Mouse (Mus musculus) intestine, postnatal 0 days (tissue): ENCODE measurements at regions not wholly inside any gene's neighbourhood (a gene's known extent, or its start where the extent isn't known, plus 50 kb on each side); places are given as distances from the start of the nearest gene placed in this dataset.

Source experiments
- ATAC-seq: fragments of 200-750 bp; cut with Nextera tagmentation; 2 replicates; pipeline ENCODE4 v1.8.0; 2017; ENCODE audit warnings: mild to moderate bottlenecking, moderate TSS enrichment, moderate library complexity
- H3K27ac ChIP-seq: fragments of 300-500 bp; sonication (generic); 2 replicates; pipeline ENCODE4 v1.5.1; 2014; ENCODE audit warnings: mild to moderate bottlenecking, low read depth, low read length, moderate library complexity
- H3K27me3 ChIP-seq: fragments of 300-500 bp; sonication (generic); replicated peaks from 2 replicates; pipeline ENCODE4 v1.6.1; 2014; ENCODE audit warnings: low read length, mixed read lengths; ENCODE audit not compliant: control insufficient read depth, insufficient read depth
- H3K36me3 ChIP-seq: fragments of 300-500 bp; sonication (generic); 2 replicates; pipeline ENCODE4 v1.6.1; 2014; ENCODE audit warnings: mild to moderate bottlenecking, moderate library complexity; ENCODE audit not compliant: control insufficient read depth, insufficient read depth
- H3K4me1 ChIP-seq: fragments of 300-500 bp; sonication (generic); replicated peaks from 2 replicates; pipeline ENCODE4 v1.6.1; 2014; ENCODE audit warnings: antibody characterized with exemption, low read length, mixed read lengths; ENCODE audit not compliant: control insufficient read depth, insufficient read depth
- H3K4me2 ChIP-seq: fragments of 300-500 bp; sonication (generic); replicated peaks from 2 replicates; pipeline ENCODE4 v1.6.1; 2014; ENCODE audit warnings: low read depth, mild to moderate bottlenecking, moderate library complexity
- H3K4me3 ChIP-seq: fragments of 300-500 bp; sonication (generic); 2 replicates; pipeline ENCODE4 v1.5.1; 2014; ENCODE audit warnings: low read depth, low read length
- H3K9ac ChIP-seq: fragments of 300-500 bp; sonication (generic); 2 replicates; pipeline ENCODE4 v1.6.1; 2014; ENCODE audit warnings: mild to moderate bottlenecking, low read depth, low read length
- H3K9me3 ChIP-seq: fragments of 300-500 bp; sonication (generic); 2 replicates; pipeline ENCODE4 v1.6.1; 2016; ENCODE audit warnings: mixed run types; ENCODE audit not compliant: control insufficient read depth
- CTCF ChIP-seq: sonication (generic); IDR thresholded peaks from 2 replicates; pipeline ENCODE4 v1.5.1; 2016; ENCODE audit warnings: low read depth, mild to moderate bottlenecking, control low read depth, antibody characterized with exemption, moderate library complexity
- WGBS: fragments of 180-500 bp; shearing (Covaris S2); extraction: QIAGEN DNeasy Blood & Tissue Kit; methylation state at CpG from one replicate; pipeline ENCODE4 v1.1.7; 2014; 5-methylcytosine and 5-hydroxymethylcytosine counted together

DNA sequence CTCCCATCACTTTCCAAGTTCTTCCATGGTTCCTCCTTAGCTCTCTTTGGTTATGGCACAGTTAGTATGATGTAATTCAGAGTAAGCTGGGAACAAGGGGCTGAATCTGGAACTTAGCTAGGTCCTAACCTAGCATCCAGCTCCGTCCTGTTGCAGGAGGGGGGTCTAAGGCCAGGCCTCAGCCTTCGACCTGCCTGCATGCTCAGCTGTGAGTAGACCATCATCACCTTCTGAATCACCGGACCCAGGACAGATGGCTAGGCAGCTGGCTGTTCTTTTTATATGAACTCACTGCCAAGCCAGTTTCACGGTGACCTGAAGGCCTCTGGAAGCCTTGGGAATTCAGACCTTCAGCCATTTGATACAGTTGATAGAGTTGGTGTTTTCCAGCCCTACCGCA is 152.9 kb upstream of the Tnfaip3 start:
- WGBS, result 91% methylated on average over 5 of the region's 5 CpGs

DNA sequence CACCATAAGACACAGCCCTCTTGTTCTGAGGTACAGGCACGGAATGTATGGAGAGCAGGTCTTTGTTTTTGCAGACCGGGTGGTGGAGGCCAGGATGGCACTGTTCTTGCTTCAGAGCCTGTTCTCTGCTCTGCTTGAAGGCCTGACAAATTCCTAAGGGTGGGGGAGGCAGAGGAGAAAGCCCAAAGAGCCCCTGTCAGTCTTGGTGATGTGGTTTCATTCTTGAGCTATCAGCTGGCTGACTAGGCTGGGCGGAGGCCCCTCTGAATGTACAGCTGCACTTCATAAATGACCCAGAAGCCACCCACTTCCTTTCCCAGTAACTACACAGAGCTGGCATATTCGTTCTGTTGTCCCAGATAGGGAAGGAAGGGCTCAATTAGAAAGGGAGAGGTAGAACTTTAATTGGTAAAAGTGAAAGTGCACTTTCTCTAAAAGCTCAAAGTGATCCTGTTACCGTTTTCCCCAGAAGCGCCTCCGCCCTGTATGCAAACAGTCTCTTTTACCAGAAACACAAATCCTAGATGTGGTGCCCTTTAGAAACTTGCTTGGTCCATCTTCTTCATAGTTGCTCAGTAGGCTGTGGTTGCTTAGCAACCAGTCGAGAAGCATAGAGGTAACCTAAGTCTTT is 152.3 kb upstream of the Tnfaip3 start:
- H3K27ac ChIP-seq, result no peak overlapping the region
- H3K4me2 ChIP-seq, result no peak overlapping the region
- peak; percentile 41; the same call in 1 of the 2 replicates for ATAC-seq
- H3K36me3 ChIP-seq, result no peaks in the 10 kb centered on the region
- H3K9me3 ChIP-seq, result no peaks in the 10 kb centered on the region
- peaks cover 10% of the 10 kb centered on the region for H3K4me1 ChIP-seq
- WGBS, result 35% methylated on average over 8 of the region's 8 CpGs
- no peak overlapping the region for H3K4me3 ChIP-seq
- 0 out of 2 replicates have a peak overlapping the region, but pooled peaks have one; percentile 1 for H3K9ac ChIP-seq
- no peak for TF ChIP-seq CTCF
- no peaks in the 10 kb centered on the region for H3K27me3 ChIP-seq

More for the DNA sequence above, 152.9 kb upstream of the Tnfaip3 start:
- H3K27me3 ChIP-seq, result no peaks in the 10 kb centered on the region
- ATAC-seq, result no peak
- TF ChIP-seq CTCF, result no peak
- H3K4me3 ChIP-seq, result no peak overlapping the region
- H3K36me3 ChIP-seq, result no peaks in the 10 kb centered on the region
- H3K27ac ChIP-seq, result no peak overlapping the region
- H3K9me3 ChIP-seq, result no peaks in the 10 kb centered on the region
- H3K4me1 ChIP-seq, result peaks cover 10% of the 10 kb centered on the region
- H3K4me2 ChIP-seq, result no peak overlapping the region
- no peak overlapping the region for H3K9ac ChIP-seq

- ATAC-seq, result no peak
- Histone ChIP-seq H3K4me3 (no peak overlapping the region), H3K36me3 (no peaks in the 10 kb centered on the region), H3K27me3 (no peaks in the 10 kb centered on the region), H3K4me1 (peaks cover 10% of the 10 kb centered on the region), H3K27ac (no peak overlapping the region), H3K9me3 (no peaks in the 10 kb centered on the region), H3K4me2 (no peak overlapping the region), H3K9ac (no peak overlapping the region)
- whole genome bisulfite sequencing, result 81% methylated on average over 7 of the region's 7 CpGs
- no peak for TF ChIP-seq CTCF
Observed at GRCm38 (mm10) chr10:19167101-19167500, 151.6 kb upstream of the Tnfaip3 start.

DNA sequence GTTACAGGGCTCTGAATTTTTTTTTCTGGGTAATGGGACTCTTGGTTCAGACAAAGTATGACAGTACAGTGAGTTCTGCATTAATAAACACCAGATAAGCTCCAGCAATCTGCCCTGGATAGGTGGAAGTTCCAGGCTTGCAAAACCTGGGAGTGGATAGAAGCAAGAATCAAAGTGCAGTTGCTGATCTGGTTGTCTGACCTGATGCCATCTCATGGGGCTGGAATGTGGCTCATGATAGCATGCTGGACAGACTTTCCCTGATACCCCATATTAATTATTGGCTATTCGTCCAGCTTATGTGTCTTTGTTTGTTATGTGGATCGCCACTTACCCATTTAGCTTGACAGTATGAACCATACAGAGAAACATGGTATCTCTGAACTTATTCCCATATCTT is 146.6 kb upstream of the Tnfaip3 start:
- 0 out of 2 replicates have a peak, but pooled peaks cover 2% of the 10 kb centered on the region for H3K4me1 ChIP-seq
- WGBS, result 60% methylated on average over 2 of the region's 2 CpGs
- H3K36me3 ChIP-seq, result no peaks in the 10 kb centered on the region
- no peaks in the 10 kb centered on the region for H3K9me3 ChIP-seq
- H3K4me2 ChIP-seq, result no peak overlapping the region
- TF ChIP-seq CTCF, result no peak
- H3K4me3 ChIP-seq, result no peak overlapping the region
- no peaks in the 10 kb centered on the region for H3K27me3 ChIP-seq
- no peak overlapping the region; the same call in 1 of the 2 replicates for H3K27ac ChIP-seq
- peak; percentile 81 for ATAC-seq
- H3K9ac ChIP-seq, result no peak overlapping the region

GRCm38 (mm10) chr10:19161149-19161548 is 145.7 kb upstream of the Tnfaip3 start:
- H3K36me3 ChIP-seq, result no peaks in the 10 kb centered on the region
- H3K27ac ChIP-seq, result no peak overlapping the region
- no peak overlapping the region for H3K4me2 ChIP-seq
- no peak for TF ChIP-seq CTCF
- H3K4me1 ChIP-seq, result 0 out of 2 replicates have a peak, but pooled peaks cover 2% of the 10 kb centered on the region
- ATAC-seq, result no peak
- H3K9ac ChIP-seq, result no peak overlapping the region
- no peaks in the 10 kb centered on the region for H3K9me3 ChIP-seq
- H3K4me3 ChIP-seq, result no peak overlapping the region
- H3K27me3 ChIP-seq, result no peaks in the 10 kb centered on the region

DNA sequence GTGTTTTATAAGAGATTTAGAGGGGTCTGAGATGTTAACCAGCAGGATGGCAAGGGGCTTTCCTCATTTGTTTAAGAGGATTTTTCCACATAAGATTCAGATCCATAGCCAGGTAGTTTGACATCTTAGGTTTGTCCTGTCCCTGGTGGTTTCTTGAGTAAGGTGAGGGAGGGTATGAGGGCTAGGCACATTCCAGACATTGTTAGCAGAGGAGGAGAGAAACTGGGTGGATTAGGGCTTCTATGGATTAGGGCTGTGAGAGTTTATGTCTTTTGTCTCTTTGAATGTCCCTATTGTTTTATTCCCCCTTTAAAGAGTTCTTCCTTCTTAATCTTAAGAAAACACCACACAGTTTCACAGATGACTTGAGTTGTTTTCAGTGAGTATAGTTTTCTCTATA is 138.6 kb upstream of the Tnfaip3 start:
- Histone ChIP-seq H3K4me3 (no peak overlapping the region), H3K9ac (no peak overlapping the region), H3K27me3 (no peaks in the 10 kb centered on the region), H3K4me1 (peaks cover 4% of the 10 kb centered on the region; the same call in 1 of the 2 replicates), H3K9me3 (no peaks in the 10 kb centered on the region), H3K27ac (no peak overlapping the region), H3K36me3 (no peaks in the 10 kb centered on the region), H3K4me2 (no peak overlapping the region)
- no peak for ATAC-seq
- no peak for TF ChIP-seq CTCF
